Mouse (Mus musculus) embryonic facial prominence, embryonic 11.5 days (tissue): ENCODE results near the gene Prph. TPM values are rescaled to one million over a fixed set of nuclear protein-coding genes. Genes with fewer than 3 reads are reported as not detected.

Source experiments
- ATAC-seq: fragments of 200-750 bp; cut with Nextera tagmentation; replicated peaks from 2 replicates; pipeline ENCODE4 v1.8.0; 2017; ENCODE audit warnings: low read depth; ENCODE audit not compliant: insufficient number of reproducible peaks, low FRiP score, low TSS enrichment
- DNase-seq: peaks from one replicate; pipeline ENCODE4 v3.0.0-alpha.2; 2015; ENCODE audit warnings: low spot score
- H3K27ac ChIP-seq: fragments of 300-500 bp; sonication (generic); replicated peaks from 2 replicates; pipeline ENCODE4 v1.5.1; 2014; ENCODE audit warnings: mild to moderate bottlenecking, low read depth, low read length, control low read depth
- H3K27me3 ChIP-seq: fragments of 300-500 bp; sonication (generic); 2 replicates; pipeline ENCODE4 v1.6.1; 2014; ENCODE audit warnings: mild to moderate bottlenecking, low read length, moderate library complexity, mixed read lengths; ENCODE audit not compliant: control insufficient read depth, insufficient read depth
- H3K36me3 ChIP-seq: fragments of 300-500 bp; sonication (generic); replicated peaks from 2 replicates; pipeline ENCODE4 v1.6.1; 2014; ENCODE audit warnings: low read depth, mild to moderate bottlenecking, low read length, moderate library complexity, mixed read lengths; ENCODE audit not compliant: control insufficient read depth, insufficient read depth
- H3K4me1 ChIP-seq: fragments of 300-500 bp; sonication (generic); 2 replicates; pipeline ENCODE4 v1.6.1; 2014; ENCODE audit warnings: low read length, mixed read lengths; ENCODE audit not compliant: control insufficient read depth, insufficient read depth
- H3K4me2 ChIP-seq: fragments of 300-500 bp; sonication (generic); 2 replicates; pipeline ENCODE4 v1.6.1; 2014; ENCODE audit warnings: low read depth, mild to moderate bottlenecking, control low read depth, low read length, moderate library complexity
- H3K4me3 ChIP-seq: fragments of 300-500 bp; sonication (generic); 2 replicates; pipeline ENCODE4 v1.5.1; 2014; ENCODE audit warnings: low read depth, low read length, control low read depth
- H3K9ac ChIP-seq: fragments of 300-500 bp; sonication (generic); replicated peaks from 2 replicates; pipeline ENCODE4 v1.6.1; 2014; ENCODE audit warnings: mild to moderate bottlenecking, control low read depth, low read length
- H3K9me3 ChIP-seq: fragments of 300-500 bp; sonication (generic); replicated peaks from 2 replicates; pipeline ENCODE4 v1.6.1; 2016; ENCODE audit warnings: mild to moderate bottlenecking, low read length, inconsistent platforms, mixed read lengths; ENCODE audit not compliant: control insufficient read depth
- WGBS: fragments of 180-500 bp; shearing (Covaris S2); extraction: QIAGEN DNeasy Blood & Tissue Kit; methylation state at CpG from one replicate; pipeline ENCODE4 v1.1.7; 2014; 5-methylcytosine and 5-hydroxymethylcytosine counted together
- polyA plus RNA-seq: library from polyadenylated mRNA; unstranded; fragments of >200 nt; fragmentation: Nextera tagmentation; extraction: Ambion mirVana; gene quantifications from 2 replicates; pipeline ENCODE4 v1.2.1, GENCODE M21; 2014

Prph gene
- 17.1 and 20.6 TPM in 2 replicates for polyA plus RNA-seq

- H3K36me3 ChIP-seq = no peaks in the 10 kb centered on the region
- WGBS = 3% methylated on average over 29 of the region's 30 CpGs
- H3K4me1 ChIP-seq = peaks cover 4% of the 10 kb centered on the region
- H3K9ac ChIP-seq = no peak within 1 kb of the TSS; the same call in 1 of the 2 replicates
- H3K4me3 ChIP-seq = peak within 1 kb of the TSS; percentile 31
- DNase-seq = no peak
- no peaks in the 10 kb centered on the region for H3K9me3 ChIP-seq
- peaks cover 60% of the 10 kb centered on the region for H3K27me3 ChIP-seq
- H3K27ac ChIP-seq = no peak within 1 kb of the TSS
- peak within 1 kb of the TSS; percentile 60 for H3K4me2 ChIP-seq
- no peak for ATAC-seq
Observed at GRCm38 (mm10) chr15:99055040-99055439, at the start of gene Prph. Gene Prph, plus strand, starts transcription at chr15:99055174.

- no peak for DNase-seq
Observed at GRCm38 (mm10) chr15:99008801-99009241, 46.2 kb upstream of the Prph start.

DNA sequence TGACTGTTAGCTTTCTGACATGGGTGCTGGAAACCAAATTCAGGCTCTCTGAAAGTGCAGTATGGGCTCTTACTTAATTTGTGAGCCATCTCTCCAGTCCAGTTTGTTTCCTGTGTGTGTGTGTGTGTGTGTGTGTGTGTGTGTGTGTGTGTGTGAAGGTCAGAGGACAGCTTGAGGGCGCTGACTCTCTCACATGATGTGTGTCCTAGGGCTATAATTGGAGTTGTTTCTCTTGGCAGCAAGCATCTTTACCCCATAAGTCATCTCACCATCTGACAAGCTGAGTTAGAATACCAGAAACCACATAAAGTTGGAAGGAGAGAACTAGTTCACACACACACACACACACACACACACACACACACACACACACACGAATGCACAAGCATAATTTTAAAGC lies 44.1 kb upstream of the Prph start:
- Histone ChIP-seq H3K4me3 (no peak overlapping the region), H3K9ac (no peak overlapping the region), H3K27me3 (no peaks in the 10 kb centered on the region), H3K9me3 (no peaks in the 10 kb centered on the region), H3K36me3 (no peaks in the 10 kb centered on the region), H3K4me2 (no peak overlapping the region), H3K4me1 (no peaks in the 10 kb centered on the region), H3K27ac (no peak overlapping the region)
- 91% methylated on average over 2 of the region's 2 CpGs for whole genome bisulfite sequencing
- ATAC-seq (no peak), DNase-seq (no peak)

More at GRCm38 (mm10) chr15:99008801-99009241, 46.2 kb upstream of the Prph start:
- no peak overlapping the region for H3K27ac ChIP-seq
- H3K4me1 ChIP-seq = no peaks in the 10 kb centered on the region
- WGBS = 82% methylated on average over 6 of the region's 6 CpGs
- H3K27me3 ChIP-seq = no peaks in the 10 kb centered on the region
- ATAC-seq = no peak
- no peaks in the 10 kb centered on the region for H3K36me3 ChIP-seq
- no peak overlapping the region for H3K4me2 ChIP-seq
- H3K4me3 ChIP-seq = no peak overlapping the region
- no peaks in the 10 kb centered on the region for H3K9me3 ChIP-seq
- H3K9ac ChIP-seq = no peak overlapping the region

DNA sequence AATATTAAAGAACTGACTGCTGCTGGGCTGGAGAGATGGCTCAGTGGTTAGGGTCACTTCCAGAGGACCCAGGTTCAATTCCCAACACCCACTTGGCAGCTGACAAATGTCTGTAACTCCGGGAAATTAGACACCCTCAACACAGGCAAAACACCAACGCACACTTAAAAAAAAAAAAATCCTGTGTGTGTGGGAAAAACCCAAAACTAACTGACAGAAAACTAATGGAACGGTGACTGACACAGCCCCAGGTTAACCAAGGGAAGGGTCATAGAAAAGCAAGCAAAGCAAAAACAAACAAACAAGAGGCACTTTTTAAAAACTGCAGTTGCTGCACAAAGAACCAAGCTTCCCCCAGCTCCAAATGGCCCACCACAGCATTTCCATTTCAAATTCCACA lies 43.0 kb upstream of the Prph start:
- DNase-seq = no peak
- no peaks in the 10 kb centered on the region for H3K36me3 ChIP-seq
- no peaks in the 10 kb centered on the region for H3K27me3 ChIP-seq
- no peak overlapping the region for H3K4me2 ChIP-seq
- no peak overlapping the region for H3K27ac ChIP-seq
- WGBS = 69% methylated on average over 3 of the region's 3 CpGs
- no peaks in the 10 kb centered on the region for H3K9me3 ChIP-seq
- H3K9ac ChIP-seq = no peak overlapping the region
- ATAC-seq = no peak
- H3K4me1 ChIP-seq = no peaks in the 10 kb centered on the region
- no peak overlapping the region for H3K4me3 ChIP-seq

- ATAC-seq = no peak
- no peaks in the 10 kb centered on the region for H3K27me3 ChIP-seq
- no peak overlapping the region for H3K9ac ChIP-seq
- H3K36me3 ChIP-seq = no peaks in the 10 kb centered on the region
- H3K27ac ChIP-seq = no peak overlapping the region
- H3K4me2 ChIP-seq = no peak overlapping the region
- no peaks in the 10 kb centered on the region for H3K4me1 ChIP-seq
- 68% methylated on average over 9 of the region's 9 CpGs for WGBS
- H3K4me3 ChIP-seq = no peak overlapping the region
- H3K9me3 ChIP-seq = no peaks in the 10 kb centered on the region
- no peak for DNase-seq
Observed at GRCm38 (mm10) chr15:99014496-99015030, 40.4 kb upstream of the Prph start.

GRCm38 (mm10) chr15:99017355-99017761 lies 37.6 kb upstream of the Prph start:
- 80% methylated on average over 8 of the region's 8 CpGs for WGBS
- no peaks in the 10 kb centered on the region for H3K9me3 ChIP-seq
- DNase-seq = no peak
- H3K4me1 ChIP-seq = no peaks in the 10 kb centered on the region
- no peak overlapping the region for H3K9ac ChIP-seq
- no peak for ATAC-seq
- no peak overlapping the region for H3K4me2 ChIP-seq
- no peaks in the 10 kb centered on the region for H3K27me3 ChIP-seq
- no peak overlapping the region; the same call in 1 of the 2 replicates for H3K27ac ChIP-seq
- no peak overlapping the region for H3K4me3 ChIP-seq
- no peaks in the 10 kb centered on the region for H3K36me3 ChIP-seq

DNA sequence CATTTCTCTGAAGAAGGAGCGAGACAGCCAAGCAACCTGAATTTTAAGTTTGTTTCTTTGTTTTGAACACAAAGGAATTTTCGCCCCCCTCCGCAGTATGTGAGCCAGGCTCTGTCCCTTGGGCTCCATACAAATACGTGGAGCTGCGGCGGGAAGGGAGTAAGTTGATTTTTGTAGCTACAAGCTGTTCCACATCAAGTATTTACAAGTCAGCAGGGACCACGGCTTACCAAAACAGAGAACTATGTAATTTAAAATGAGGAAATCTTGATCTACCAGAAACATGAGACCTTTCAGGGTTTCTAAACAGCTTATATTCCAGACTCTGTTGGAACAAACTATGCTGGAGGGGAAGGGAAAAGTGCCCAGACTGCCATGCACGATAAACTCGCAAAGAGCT lies 37.0 kb upstream of the Prph start:
- H3K4me2 ChIP-seq = no peak overlapping the region
- H3K36me3 ChIP-seq = no peaks in the 10 kb centered on the region
- no peaks in the 10 kb centered on the region for H3K9me3 ChIP-seq
- no peaks in the 10 kb centered on the region for H3K4me1 ChIP-seq
- no peak overlapping the region for H3K9ac ChIP-seq
- ATAC-seq (no peak), DNase-seq (no peak)
- no peak overlapping the region for H3K4me3 ChIP-seq
- no peaks in the 10 kb centered on the region for H3K27me3 ChIP-seq
- H3K27ac ChIP-seq = no peak overlapping the region
- WGBS = 61% methylated on average over 9 of the region's 9 CpGs

DNA sequence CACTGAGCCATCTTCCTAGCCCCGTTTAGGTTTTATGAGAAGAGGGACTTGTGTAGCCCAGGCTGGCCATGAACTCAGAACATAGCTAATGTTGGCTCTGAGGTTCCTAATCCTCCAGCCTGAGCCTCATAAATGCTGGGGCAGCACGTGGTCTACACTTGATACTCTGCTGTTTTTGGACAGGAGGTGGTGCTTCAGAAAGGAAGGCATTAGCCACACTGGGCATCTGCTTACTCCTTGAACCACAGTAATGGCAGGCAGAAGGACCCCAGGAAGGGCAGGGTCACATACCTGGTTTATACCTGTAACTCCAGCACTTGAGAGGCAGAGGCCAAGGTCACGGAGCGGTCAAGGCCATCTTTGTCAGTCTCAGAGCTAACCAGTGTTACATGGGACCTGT lies 36.3 kb upstream of the Prph start:
- H3K4me2 ChIP-seq = no peak overlapping the region
- 84% methylated on average over 4 of the region's 4 CpGs for WGBS
- no peaks in the 10 kb centered on the region for H3K27me3 ChIP-seq

More for the DNA sequence above, 36.3 kb upstream of the Prph start:
- Histone ChIP-seq H3K4me3 (no peak overlapping the region), H3K36me3 (no peaks in the 10 kb centered on the region), H3K9ac (no peak overlapping the region), H3K4me1 (no peaks in the 10 kb centered on the region), H3K9me3 (no peaks in the 10 kb centered on the region), H3K27ac (no peak overlapping the region)
- DNase-seq = no peak
- no peak for ATAC-seq
